Mouse (Mus musculus) midbrain, embryonic 15.5 days (tissue): ENCODE data around the gene Morf4l1. TPM values are rescaled to one million over a fixed set of nuclear protein-coding genes. Genes with fewer than 3 reads are reported as not detected.

ENCODE experiments used
- ATAC-seq: fragments of 200-750 bp; cut with Nextera tagmentation; replicated peaks from 2 replicates; pipeline ENCODE4 v1.8.0; 2017; ENCODE audit warnings: moderate TSS enrichment
- H3K27ac ChIP-seq: fragments of 300-500 bp; sonication (generic); 2 replicates; pipeline ENCODE4 v1.5.1; 2015; ENCODE audit warnings: mild to moderate bottlenecking, inconsistent platforms
- H3K27me3 ChIP-seq: fragments of 300-500 bp; sonication (generic); replicated peaks from 2 replicates; pipeline ENCODE4 v1.6.1; 2015; ENCODE audit warnings: inconsistent platforms
- H3K36me3 ChIP-seq: fragments of 300-500 bp; sonication (generic); replicated peaks from 2 replicates; pipeline ENCODE4 v1.6.1; 2015; ENCODE audit warnings: inconsistent platforms
- H3K4me1 ChIP-seq: fragments of 300-500 bp; sonication (generic); 2 replicates; pipeline ENCODE4 v1.6.1; 2015; ENCODE audit warnings: inconsistent platforms
- H3K4me2 ChIP-seq: fragments of 300-500 bp; sonication (generic); 2 replicates; pipeline ENCODE4 v1.6.1; 2015; ENCODE audit warnings: inconsistent platforms, mild to moderate bottlenecking, moderate library complexity
- H3K4me3 ChIP-seq: fragments of 300-500 bp; sonication (generic); 2 replicates; pipeline ENCODE4 v1.5.1; 2015; ENCODE audit warnings: mild to moderate bottlenecking, inconsistent platforms
- H3K9ac ChIP-seq: fragments of 300-500 bp; sonication (generic); 2 replicates; pipeline ENCODE4 v1.6.1; 2015; ENCODE audit warnings: mild to moderate bottlenecking, inconsistent platforms
- H3K9me3 ChIP-seq: fragments of 300-500 bp; sonication (generic); 2 replicates; pipeline ENCODE4 v1.6.1; 2016; ENCODE audit warnings: inconsistent platforms
- WGBS: fragments of 180-500 bp; shearing (Covaris S2); methylation state at CpG from one replicate; pipeline ENCODE4 v1.1.7; 2015; ENCODE audit warnings: mixed read lengths; 5-methylcytosine and 5-hydroxymethylcytosine counted together
- polyA plus RNA-seq: library from polyadenylated mRNA; unstranded; fragments of >200 nt; fragmentation: Nextera tagmentation; extraction: Ambion mirVana; gene quantifications from 2 replicates; pipeline ENCODE4 v1.2.1, GENCODE M21; 2015

Morf4l1 gene
- polyA plus RNA-seq, 1 experiment from 2014 or later: 569 TPM

- Histone ChIP-seq H3K27me3 (no peaks in the 10 kb centered on the region), H3K36me3 (no peaks in the 10 kb centered on the region), H3K9ac (no peak overlapping the region), H3K4me3 (no peak overlapping the region), H3K9me3 (no peaks in the 10 kb centered on the region), H3K4me1 (peaks cover 6% of the 10 kb centered on the region; the same call in 1 of the 2 replicates), H3K4me2 (no peak overlapping the region), H3K27ac (no peak overlapping the region)
- WGBS: 62% methylated on average over 6 of the region's 6 CpGs
- ATAC-seq: no peak
Observed at GRCm38 (mm10) chr9:90127146-90127545, 12.6 kb upstream of the Morf4l1 start.

- no peaks in the 10 kb centered on the region for H3K36me3 ChIP-seq
- H3K4me2 ChIP-seq: peak overlapping the region; percentile 41
- H3K4me1 ChIP-seq: peaks cover 6% of the 10 kb centered on the region; the same call in 1 of the 2 replicates
- peak; percentile 70 for ATAC-seq
- H3K9me3 ChIP-seq: no peaks in the 10 kb centered on the region
- H3K4me3 ChIP-seq: peak overlapping the region; percentile 15
- H3K9ac ChIP-seq: no peak overlapping the region
- 1% methylated on average over 30 of the region's 30 CpGs for WGBS
- no peak overlapping the region for H3K27ac ChIP-seq
- no peaks in the 10 kb centered on the region for H3K27me3 ChIP-seq
Observed at GRCm38 (mm10) chr9:90126260-90127010, 11.9 kb upstream of the Morf4l1 start.

- no peak overlapping the region for H3K27ac ChIP-seq
- no peak for ATAC-seq
- peaks cover 6% of the 10 kb centered on the region; the same call in 1 of the 2 replicates for H3K4me1 ChIP-seq
- peak overlapping the region; percentile 15 for H3K4me3 ChIP-seq
- H3K9ac ChIP-seq: no peak overlapping the region
- no peaks in the 10 kb centered on the region for H3K27me3 ChIP-seq
- WGBS: 11% methylated on average over 7 of the region's 7 CpGs
- H3K36me3 ChIP-seq: no peaks in the 10 kb centered on the region
- no peaks in the 10 kb centered on the region for H3K9me3 ChIP-seq
- H3K4me2 ChIP-seq: peak overlapping the region; percentile 41
Observed at GRCm38 (mm10) chr9:90125416-90126099, 11.0 kb upstream of the Morf4l1 start.

GRCm38 (mm10) chr9:90124873-90125245 lies 10.3 kb upstream of the Morf4l1 start:
- Histone ChIP-seq H3K27me3 (no peaks in the 10 kb centered on the region), H3K4me3 (no peak overlapping the region), H3K27ac (no peak overlapping the region), H3K4me2 (peak overlapping the region; percentile 18; the same call in 1 of the 2 replicates), H3K4me1 (peaks cover 6% of the 10 kb centered on the region; the same call in 1 of the 2 replicates), H3K36me3 (no peaks in the 10 kb centered on the region), H3K9me3 (no peaks in the 10 kb centered on the region), H3K9ac (no peak overlapping the region)
- 0 out of 2 replicates have a peak, but pooled peaks have one; percentile 26 for ATAC-seq
- WGBS: 39% methylated on average over 8 of the region's 8 CpGs

GRCm38 (mm10) chr9:90124156-90124872 lies 9.7 kb upstream of the Morf4l1 start:
- 39% methylated on average over 11 of the region's 11 CpGs for WGBS
- Histone ChIP-seq H3K27me3 (no peaks in the 10 kb centered on the region), H3K4me1 (peaks cover 6% of the 10 kb centered on the region; the same call in 1 of the 2 replicates), H3K27ac (no peak overlapping the region), H3K9me3 (no peaks in the 10 kb centered on the region), H3K9ac (no peak overlapping the region), H3K4me2 (no peak overlapping the region), H3K4me3 (no peak overlapping the region), H3K36me3 (no peaks in the 10 kb centered on the region)
- ATAC-seq: peak; percentile 28; the same call in 1 of the 2 replicates

- no peak overlapping the region for H3K4me2 ChIP-seq
- H3K36me3 ChIP-seq: no peaks in the 10 kb centered on the region
- H3K27ac ChIP-seq: no peak overlapping the region
- H3K4me3 ChIP-seq: no peak overlapping the region
- H3K27me3 ChIP-seq: peaks cover 2% of the 10 kb centered on the region; the same call in 1 of the 2 replicates
- no peak overlapping the region for H3K9ac ChIP-seq
- H3K4me1 ChIP-seq: peaks cover 6% of the 10 kb centered on the region; the same call in 1 of the 2 replicates
- 80% methylated on average over 4 of the region's 4 CpGs for WGBS
- no peak for ATAC-seq
- no peaks in the 10 kb centered on the region for H3K9me3 ChIP-seq
Observed at GRCm38 (mm10) chr9:90122246-90122740, 7.7 kb upstream of the Morf4l1 start.

- peaks cover 6% of the 10 kb centered on the region; the same call in 1 of the 2 replicates for H3K27me3 ChIP-seq
- H3K9me3 ChIP-seq: no peaks in the 10 kb centered on the region
- ATAC-seq: no peak
Observed at GRCm38 (mm10) chr9:90117234-90117633, 2.7 kb upstream of the Morf4l1 start.

GRCm38 (mm10) chr9:90115308-90115700 lies 730 bp upstream of the Morf4l1 start:
- H3K27me3 ChIP-seq: peaks cover 6% of the 10 kb centered on the region; the same call in 1 of the 2 replicates
- H3K4me3 ChIP-seq: peak overlapping the region; percentile 96
- no peaks in the 10 kb centered on the region for H3K36me3 ChIP-seq
- H3K9me3 ChIP-seq: no peaks in the 10 kb centered on the region
- no peak for ATAC-seq
- peaks cover 19% of the 10 kb centered on the region for H3K4me1 ChIP-seq
- peak overlapping the region; percentile 58 for H3K9ac ChIP-seq
- peak overlapping the region; percentile 83 for H3K4me2 ChIP-seq
- H3K27ac ChIP-seq: peak overlapping the region; percentile 85

More at GRCm38 (mm10) chr9:90117234-90117633, 2.7 kb upstream of the Morf4l1 start:
- H3K9ac ChIP-seq: no peak overlapping the region
- H3K36me3 ChIP-seq: no peaks in the 10 kb centered on the region
- no peak overlapping the region for H3K27ac ChIP-seq
- peaks cover 9% of the 10 kb centered on the region for H3K4me1 ChIP-seq
- no peak overlapping the region for H3K4me2 ChIP-seq
- no peak overlapping the region for H3K4me3 ChIP-seq

GRCm38 (mm10) chr9:90113651-90114566 lies 665 bp downstream of the Morf4l1 start:
- Histone ChIP-seq H3K27me3 (peaks cover 6% of the 10 kb centered on the region; the same call in 1 of the 2 replicates), H3K9me3 (no peaks in the 10 kb centered on the region), H3K36me3 (no peaks in the 10 kb centered on the region), H3K4me2 (peak overlapping the region; percentile 89), H3K27ac (peak overlapping the region; percentile 100), H3K4me3 (peak overlapping the region; percentile 96), H3K9ac (peak overlapping the region; percentile 96), H3K4me1 (peaks cover 32% of the 10 kb centered on the region)
- ATAC-seq: peak; percentile 79
- WGBS: under 1% methylated on average over 82 of the region's 82 CpGs

- H3K4me3 ChIP-seq: peak overlapping the region; percentile 96
- peak overlapping the region; percentile 100 for H3K27ac ChIP-seq
- no peak for ATAC-seq
- H3K4me1 ChIP-seq: peaks cover 36% of the 10 kb centered on the region
- H3K4me2 ChIP-seq: peak overlapping the region; percentile 89
- H3K9ac ChIP-seq: peak overlapping the region; percentile 96
- WGBS: 1% methylated on average over 13 of the region's 13 CpGs
- H3K9me3 ChIP-seq: no peaks in the 10 kb centered on the region
- H3K36me3 ChIP-seq: no peaks in the 10 kb centered on the region
- H3K27me3 ChIP-seq: peaks cover 6% of the 10 kb centered on the region; the same call in 1 of the 2 replicates
Observed at GRCm38 (mm10) chr9:90113151-90113550, 1.4 kb downstream of the Morf4l1 start.

- 79% methylated on average over 6 of the region's 6 CpGs for WGBS
- Histone ChIP-seq H3K4me1 (peaks cover 37% of the 10 kb centered on the region), H3K9ac (no peak overlapping the region), H3K27ac (no peak overlapping the region), H3K9me3 (no peaks in the 10 kb centered on the region), H3K4me3 (no peak overlapping the region), H3K4me2 (no peak overlapping the region), H3K36me3 (no peaks in the 10 kb centered on the region), H3K27me3 (no peaks in the 10 kb centered on the region)
- ATAC-seq: no peak
Observed at GRCm38 (mm10) chr9:90109386-90109785, 5.2 kb downstream of the Morf4l1 start.
